In the genomic region with DNA sequence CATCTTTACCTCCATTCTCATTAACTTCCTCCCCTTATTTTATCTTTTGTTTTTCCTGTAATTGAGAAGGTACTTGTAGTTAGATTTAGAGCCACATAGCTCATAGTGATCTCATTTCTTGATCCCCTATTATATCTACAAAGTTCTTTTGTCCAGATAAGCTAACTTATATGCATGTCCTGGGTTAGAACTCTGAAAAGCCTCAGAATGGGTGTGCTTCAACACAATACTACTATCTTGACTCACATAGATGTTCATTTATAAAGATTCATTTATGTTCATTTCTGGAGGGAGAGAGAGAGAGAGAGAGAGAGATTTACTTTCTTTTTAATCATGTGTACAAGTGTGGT, we compare ENCODE assay signal across 8 mouse cellular contexts. TPM values are rescaled to one million over a fixed set of nuclear protein-coding genes. Genes with fewer than 3 reads are reported as not detected.
A peak's percentile ranks its signal among the peaks of the same experiment; 100 is the strongest.
DNase-seq lines count a peak whose midpoint lies in the region; ATAC-seq and TF ChIP-seq lines count a peak whose summit lies in the region.

No protein-coding gene starts in this region.

- H3K4me2 ChIP-seq in liver, postnatal 0 days (ENCODE audit: low read depth, low read length), result peak overlapping the region; percentile 63

- TF ChIP-seq EP300 in liver, postnatal 0 days (IDR thresholded peaks at IDR 0.05; ENCODE audit: low read depth), result no peak

- H3K9me3 ChIP-seq in heart, embryonic 10.5 days, result no peaks in the 10 kb centered on the region
- H3K9me3 ChIP-seq in E14TG2a.4 (ENCODE audit: low read length), result no peaks in the 10 kb centered on the region
- no peaks in the 10 kb centered on the region for H3K9me3 ChIP-seq in hindbrain, embryonic 10.5 days
- no peaks in the 10 kb centered on the region for H3K9me3 ChIP-seq in liver, postnatal 0 days (ENCODE audit: low read length)

- no peak for DNase-seq in heart, embryonic 10.5 days (ENCODE audit: low spot score)
- no peak for DNase-seq in heart, postnatal 10 days
- no peak for DNase-seq in hindbrain, embryonic 10.5 days (ENCODE audit: low spot score)
- DNase-seq in liver, postnatal 0 days, result no peak
- DNase-seq in right cerebral cortex, postnatal 10 days (ENCODE audit: low spot score in 2 of 2), result no peak
- DNase-seq in T-cell, adult 2 months (ENCODE audit: low spot score), result no peak
- no peak for DNase-seq in right cerebral cortex, adult 18-20 months

- intact Hi-C loops in heart, postnatal 10 days (cut with DNase I), result loop anchor here (1.0 to 5.0 kb wide), 4 partner anchors 51 to 302 kb away; a partner anchor contains a TSS

- no peaks in the 10 kb centered on the region for H3K27me3 ChIP-seq in heart, embryonic 10.5 days (ENCODE audit: insufficient read depth, poor library complexity, severe bottlenecking)
- H3K27me3 ChIP-seq in E14TG2a.4 (ENCODE audit: insufficient read depth, low read length), result peaks cover 16% of the 10 kb centered on the region
- H3K27me3 ChIP-seq in hindbrain, embryonic 10.5 days (ENCODE audit: insufficient read depth, poor library complexity, severe bottlenecking), result no peaks in the 10 kb centered on the region
- no peaks in the 10 kb centered on the region for H3K27me3 ChIP-seq in liver, postnatal 0 days (ENCODE audit: insufficient read depth, low read length)

- no peak for ATAC-seq in liver, postnatal 0 days

- TF ChIP-seq CTCF in E14TG2a.4 (conservative IDR thresholded peaks at IDR 0.05; ENCODE audit: low read length), result no peak
- TF ChIP-seq CTCF in liver, postnatal 0 days (IDR thresholded peaks at IDR 0.05; ENCODE audit: low read depth), result no peak

- no peak overlapping the region for H3K9ac ChIP-seq in liver, postnatal 0 days (replicated peaks)

- H3K36me3 ChIP-seq in heart, embryonic 10.5 days, result no peaks in the 10 kb centered on the region
- no peaks in the 10 kb centered on the region for H3K36me3 ChIP-seq in E14TG2a.4 (ENCODE audit: insufficient read depth, low read length)
- H3K36me3 ChIP-seq in hindbrain, embryonic 10.5 days, result no peaks in the 10 kb centered on the region
- H3K36me3 ChIP-seq in liver, postnatal 0 days (replicated peaks; ENCODE audit: insufficient read depth, low read length), result no peaks in the 10 kb centered on the region

- H3K27ac ChIP-seq in heart, embryonic 10.5 days, result no peak overlapping the region
- H3K27ac ChIP-seq in hindbrain, embryonic 10.5 days, result peak overlapping the region; percentile 87; the same call in 1 of the 2 replicates
- H3K27ac ChIP-seq in liver, postnatal 0 days (ENCODE audit: low read depth), result no peak overlapping the region

- H3K4me1 ChIP-seq in heart, embryonic 10.5 days, result no peaks in the 10 kb centered on the region
- peaks cover 5% of the 10 kb centered on the region; the same call in 1 of the 2 replicates for H3K4me1 ChIP-seq in E14TG2a.4 (replicated peaks; ENCODE audit: low read depth, low read length)
- no peaks in the 10 kb centered on the region for H3K4me1 ChIP-seq in hindbrain, embryonic 10.5 days (replicated peaks)
- no peaks in the 10 kb centered on the region for H3K4me1 ChIP-seq in liver, postnatal 0 days (ENCODE audit: insufficient read depth)

- H3K4me3 ChIP-seq in heart, embryonic 10.5 days, result peak overlapping the region; percentile 62; the same call in 1 of the 2 replicates
- H3K4me3 ChIP-seq in E14TG2a.4 (replicated peaks; ENCODE audit: low read length), result peak overlapping the region; percentile 74; the same call in 1 of the 2 replicates
- peak overlapping the region; percentile 59 for H3K4me3 ChIP-seq in hindbrain, embryonic 10.5 days
- no peak overlapping the region for H3K4me3 ChIP-seq in liver, postnatal 0 days (ENCODE audit: low read depth, low read length)

RNA-seq across cellular contexts. Expression of a gene that starts 17.3 kb away (rescaled TPM):
- polyA plus RNA-seq in heart, embryonic 10.5 days (2016; fragmentation: Nextera tagmentation; extraction: Ambion mirVana), result 0.91 and 2.9 TPM in 2 replicates
- total RNA-seq in heart, postnatal 10 days (2021), result 10 to 100 TPM in 1 of 2 experiments, 1 to 10 TPM in 1; 9.6 to 10.7 TPM
- 56.5 and 65.2 TPM in 2 replicates for polyA plus RNA-seq in hindbrain, embryonic 10.5 days (2016; fragmentation: Nextera tagmentation; extraction: Ambion mirVana)
- 1.8 and 2.1 TPM in 2 replicates for polyA plus RNA-seq in liver, postnatal 0 days (2015; fragmentation: Nextera tagmentation; extraction: Ambion mirVana)

RNA-seq across cellular contexts. Expression of a gene that starts 27.0 kb away (rescaled TPM):
- polyA plus RNA-seq in heart, embryonic 10.5 days (2016; fragmentation: Nextera tagmentation; extraction: Ambion mirVana), result 20.4 and 21.3 TPM in 2 replicates
- 10 to 100 TPM in 1 of 2 experiments, 1 to 10 TPM in 1; 9.8 to 12.1 TPM for total RNA-seq in heart, postnatal 10 days (2021)
- 15.3 and 20.2 TPM in 2 replicates for polyA plus RNA-seq in hindbrain, embryonic 10.5 days (2016; fragmentation: Nextera tagmentation; extraction: Ambion mirVana)
- 14.4 and 15.4 TPM in 2 replicates for polyA plus RNA-seq in liver, postnatal 0 days (2015; fragmentation: Nextera tagmentation; extraction: Ambion mirVana)

RNA-seq across cellular contexts. Expression of a gene that starts 57.9 kb away (rescaled TPM):
- polyA plus RNA-seq in heart, embryonic 10.5 days (2016; fragmentation: Nextera tagmentation; extraction: Ambion mirVana), result 0.05 TPM in 1 of 2 replicates, not detected in the other
- total RNA-seq in heart, postnatal 10 days (2021), result 1 to 10 TPM; 4.8 to 5.3 TPM
- 0.24 and 0.35 TPM in 2 replicates for polyA plus RNA-seq in hindbrain, embryonic 10.5 days (2016; fragmentation: Nextera tagmentation; extraction: Ambion mirVana)
- 3.5 and 3.8 TPM in 2 replicates for polyA plus RNA-seq in liver, postnatal 0 days (2015; fragmentation: Nextera tagmentation; extraction: Ambion mirVana)

Comparison
In these comparisons a context has a peak if more than half of its experiments do, and no peak if none do; other contexts are left out.
1. RNA of a gene that starts 17.3 kb away (polyA plus RNA-seq): 56.5 to 65.2 TPM in hindbrain, embryonic 10.5 days; 0.91 to 2.9 TPM in heart, embryonic 10.5 days and 1.8 to 2.1 TPM in liver, postnatal 0 days; every median in the first group is over 10 times any median in the second.